Mouse (Mus musculus): ENCODE data around the gene Zbtb38.

GRCm38 (mm10) chr9:96720510-96721162 lies 32.0 kb downstream of the Zbtb38 start:
- TF ChIP-seq POLR2A (IDR thresholded peaks at IDR 0.05; ENCODE audit: borderline replicate concordance, low read depth, low read length) (no peak), CTCF (IDR thresholded peaks at IDR 0.05; ENCODE audit: low read depth, low read length) (no peak)
